Mouse (Mus musculus) midbrain, embryonic 12.5 days (tissue): ENCODE measurements around the gene Phlda1. TPM values are rescaled to one million over a fixed set of nuclear protein-coding genes. Genes with fewer than 3 reads are reported as not detected.
A peak's percentile ranks its signal among the peaks of the same experiment; 100 is the strongest.

ENCODE experiments used
- ATAC-seq: fragments of 200-750 bp; cut with Nextera tagmentation; 2 replicates; pipeline ENCODE4 v1.8.0; 2017; ENCODE audit warnings: low read depth, moderate TSS enrichment, moderate library complexity; ENCODE audit not compliant: low FRiP score
- H3K27ac ChIP-seq: fragments of 300-500 bp; sonication (generic); replicated peaks from 2 replicates; pipeline ENCODE4 v1.5.1; 2016; ENCODE audit warnings: mild to moderate bottlenecking
- H3K27me3 ChIP-seq: fragments of 300-500 bp; sonication (generic); 2 replicates; pipeline ENCODE4 v1.6.1; 2016; ENCODE audit warnings: mild to moderate bottlenecking
- H3K36me3 ChIP-seq: fragments of 300-500 bp; sonication (generic); 2 replicates; pipeline ENCODE4 v1.6.1; 2016
- H3K4me1 ChIP-seq: fragments of 300-500 bp; sonication (generic); 2 replicates; pipeline ENCODE4 v1.6.1; 2016
- H3K4me2 ChIP-seq: fragments of 300-500 bp; sonication (generic); replicated peaks from 2 replicates; pipeline ENCODE4 v1.6.1; 2016; ENCODE audit warnings: mild to moderate bottlenecking, moderate library complexity
- H3K4me3 ChIP-seq: fragments of 300-500 bp; sonication (generic); 2 replicates; pipeline ENCODE4 v1.5.1; 2016; ENCODE audit warnings: mild to moderate bottlenecking
- H3K9ac ChIP-seq: fragments of 300-500 bp; sonication (generic); replicated peaks from 2 replicates; pipeline ENCODE4 v1.6.1; 2016; ENCODE audit warnings: mild to moderate bottlenecking, moderate library complexity
- H3K9me3 ChIP-seq: fragments of 300-500 bp; sonication (generic); 2 replicates; pipeline ENCODE4 v1.6.1; 2016; ENCODE audit warnings: mild to moderate bottlenecking
- whole genome bisulfite sequencing: fragments of 180-500 bp; shearing (Covaris S2); methylation state at CpG from one replicate; pipeline ENCODE4 v1.1.7; 2016; 5-methylcytosine and 5-hydroxymethylcytosine counted together
- polyA plus RNA-seq: library from polyadenylated mRNA; unstranded; fragments of >200 nt; fragmentation: Nextera tagmentation; extraction: Ambion mirVana; gene quantifications from 2 replicates; pipeline ENCODE4 v1.2.1, GENCODE M21; 2016

Gene Phlda1
- polyA plus RNA-seq, 1 experiment from 2014 or later = 20.3 TPM

GRCm38 (mm10) chr10:111516804-111517436 lies 10.8 kb downstream of the Phlda1 start:
- no peak overlapping the region for H3K4me3 ChIP-seq
- WGBS = 87% methylated on average over 8 of the region's 8 CpGs
- H3K4me2 ChIP-seq = no peak overlapping the region
- H3K4me1 ChIP-seq = peaks cover 12% of the 10 kb centered on the region; the same call in 1 of the 2 replicates
- H3K36me3 ChIP-seq = no peaks in the 10 kb centered on the region
- no peaks in the 10 kb centered on the region for H3K9me3 ChIP-seq
- H3K27ac ChIP-seq = no peak overlapping the region
- H3K9ac ChIP-seq = no peak overlapping the region
- no peak for ATAC-seq
- 0 out of 2 replicates have a peak, but pooled peaks cover under 1% of the 10 kb centered on the region for H3K27me3 ChIP-seq

GRCm38 (mm10) chr10:111518350-111518749 lies 12.3 kb downstream of the Phlda1 start:
- Histone ChIP-seq H3K4me3 (no peak overlapping the region), H3K9me3 (no peaks in the 10 kb centered on the region), H3K27ac (no peak overlapping the region), H3K36me3 (no peaks in the 10 kb centered on the region), H3K27me3 (no peaks in the 10 kb centered on the region), H3K9ac (no peak overlapping the region), H3K4me1 (peaks cover 12% of the 10 kb centered on the region; the same call in 1 of the 2 replicates), H3K4me2 (no peak overlapping the region)
- no peak for ATAC-seq
- 88% methylated on average over 4 of the region's 4 CpGs for WGBS

GRCm38 (mm10) chr10:111519620-111520370 lies 13.7 kb downstream of the Phlda1 start:
- peak overlapping the region; percentile 41 for H3K4me2 ChIP-seq
- H3K4me1 ChIP-seq = peaks cover 15% of the 10 kb centered on the region; the same call in 1 of the 2 replicates
- whole genome bisulfite sequencing = 41% methylated on average over 24 of the region's 24 CpGs
- no peak overlapping the region; the same call in 1 of the 2 replicates for H3K9ac ChIP-seq
- H3K36me3 ChIP-seq = no peaks in the 10 kb centered on the region
- no peaks in the 10 kb centered on the region for H3K9me3 ChIP-seq
- peak overlapping the region; percentile 23 for H3K4me3 ChIP-seq
- H3K27me3 ChIP-seq = no peaks in the 10 kb centered on the region
- H3K27ac ChIP-seq = no peak overlapping the region
- peak; percentile 39; the same call in 1 of the 2 replicates for ATAC-seq

GRCm38 (mm10) chr10:111520621-111521020 lies 14.5 kb downstream of the Phlda1 start:
- Histone ChIP-seq H3K4me2 (no peak overlapping the region), H3K9ac (no peak overlapping the region), H3K4me3 (no peak overlapping the region), H3K36me3 (no peaks in the 10 kb centered on the region), H3K4me1 (peaks cover 15% of the 10 kb centered on the region; the same call in 1 of the 2 replicates), H3K9me3 (no peaks in the 10 kb centered on the region), H3K27me3 (no peaks in the 10 kb centered on the region), H3K27ac (no peak overlapping the region)
- WGBS = 71% methylated on average over 3 of the region's 3 CpGs
- ATAC-seq = no peak

GRCm38 (mm10) chr10:111521636-111522035 lies 15.6 kb downstream of the Phlda1 start:
- no peak overlapping the region for H3K9ac ChIP-seq
- no peaks in the 10 kb centered on the region for H3K36me3 ChIP-seq
- ATAC-seq = no peak
- H3K27ac ChIP-seq = no peak overlapping the region
- no peak overlapping the region for H3K4me2 ChIP-seq
- H3K4me1 ChIP-seq = peaks cover 15% of the 10 kb centered on the region; the same call in 1 of the 2 replicates
- no peaks in the 10 kb centered on the region for H3K9me3 ChIP-seq
- no peaks in the 10 kb centered on the region for H3K27me3 ChIP-seq
- H3K4me3 ChIP-seq = no peak overlapping the region
- 73% methylated on average over 4 of the region's 4 CpGs for WGBS

GRCm38 (mm10) chr10:111522230-111522629 lies 16.1 kb downstream of the Phlda1 start:
- no peak overlapping the region for H3K27ac ChIP-seq

GRCm38 (mm10) chr10:111523894-111524293 lies 17.8 kb downstream of the Phlda1 start:
- H3K4me1 ChIP-seq = peaks cover 15% of the 10 kb centered on the region; the same call in 1 of the 2 replicates
- no peak overlapping the region for H3K4me3 ChIP-seq
- H3K36me3 ChIP-seq = no peaks in the 10 kb centered on the region
- H3K27me3 ChIP-seq = no peaks in the 10 kb centered on the region
- H3K9me3 ChIP-seq = no peaks in the 10 kb centered on the region
- no peak; the same call in 1 of the 2 replicates for ATAC-seq
- no peak overlapping the region for H3K4me2 ChIP-seq
- H3K27ac ChIP-seq = peak overlapping the region; percentile 21
- WGBS = 37% methylated on average over 12 of the region's 12 CpGs
- no peak overlapping the region for H3K9ac ChIP-seq

More at GRCm38 (mm10) chr10:111522230-111522629, 16.1 kb downstream of the Phlda1 start:
- H3K4me3 ChIP-seq = no peak overlapping the region
- H3K4me1 ChIP-seq = peaks cover 15% of the 10 kb centered on the region; the same call in 1 of the 2 replicates
- 80% methylated on average over 4 of the region's 4 CpGs for WGBS
- H3K36me3 ChIP-seq = no peaks in the 10 kb centered on the region
- no peak overlapping the region for H3K4me2 ChIP-seq
- no peaks in the 10 kb centered on the region for H3K9me3 ChIP-seq
- H3K27me3 ChIP-seq = no peaks in the 10 kb centered on the region
- H3K9ac ChIP-seq = no peak overlapping the region
- no peak for ATAC-seq

- Histone ChIP-seq H3K4me1 (0 out of 2 replicates have a peak, but pooled peaks cover 3% of the 10 kb centered on the region), H3K9ac (no peak overlapping the region), H3K4me3 (no peak overlapping the region), H3K9me3 (no peaks in the 10 kb centered on the region), H3K4me2 (no peak overlapping the region), H3K27me3 (no peaks in the 10 kb centered on the region), H3K36me3 (no peaks in the 10 kb centered on the region), H3K27ac (no peak overlapping the region)
- 81% methylated on average over 5 of the region's 5 CpGs for WGBS
- no peak for ATAC-seq
These were observed 21.0 kb downstream of the Phlda1 start for GRCm38 (mm10) chr10:111527057-111527456.

GRCm38 (mm10) chr10:111527613-111528012 lies 21.5 kb downstream of the Phlda1 start:
- Histone ChIP-seq H3K27me3 (no peaks in the 10 kb centered on the region), H3K9me3 (no peaks in the 10 kb centered on the region), H3K27ac (no peak overlapping the region), H3K36me3 (no peaks in the 10 kb centered on the region), H3K4me2 (no peak overlapping the region), H3K4me3 (no peak overlapping the region), H3K4me1 (0 out of 2 replicates have a peak, but pooled peaks cover 3% of the 10 kb centered on the region), H3K9ac (no peak overlapping the region)
- WGBS = 91% methylated on average over 7 of the region's 7 CpGs
- no peak for ATAC-seq

- Histone ChIP-seq H3K36me3 (no peaks in the 10 kb centered on the region), H3K4me2 (no peak overlapping the region), H3K27me3 (no peaks in the 10 kb centered on the region), H3K4me3 (no peak overlapping the region), H3K9ac (no peak overlapping the region), H3K4me1 (0 out of 2 replicates have a peak, but pooled peaks cover 3% of the 10 kb centered on the region), H3K27ac (no peak overlapping the region), H3K9me3 (no peaks in the 10 kb centered on the region)
- ATAC-seq = 0 out of 2 replicates have a peak, but pooled peaks have one; percentile 27
- 74% methylated on average over 4 of the region's 4 CpGs for WGBS
These were observed 22.2 kb downstream of the Phlda1 start for GRCm38 (mm10) chr10:111528283-111528682.

GRCm38 (mm10) chr10:111530398-111530797 lies 24.3 kb downstream of the Phlda1 start:
- no peaks in the 10 kb centered on the region for H3K9me3 ChIP-seq
- H3K4me2 ChIP-seq = no peak overlapping the region
- no peak overlapping the region for H3K27ac ChIP-seq
- H3K4me3 ChIP-seq = no peak overlapping the region
- no peak overlapping the region for H3K9ac ChIP-seq
- ATAC-seq = no peak
- H3K4me1 ChIP-seq = peaks cover 4% of the 10 kb centered on the region; the same call in 1 of the 2 replicates
- no peaks in the 10 kb centered on the region for H3K36me3 ChIP-seq
- H3K27me3 ChIP-seq = no peaks in the 10 kb centered on the region
- 87% methylated on average over 7 of the region's 7 CpGs for WGBS

GRCm38 (mm10) chr10:111534691-111535090 lies 28.6 kb downstream of the Phlda1 start:
- 79% methylated on average over 8 of the region's 8 CpGs for WGBS
- H3K36me3 ChIP-seq = no peaks in the 10 kb centered on the region
- no peaks in the 10 kb centered on the region for H3K9me3 ChIP-seq
- H3K4me3 ChIP-seq = no peak overlapping the region
- peaks cover 7% of the 10 kb centered on the region for H3K4me1 ChIP-seq
- no peak for ATAC-seq
- H3K27me3 ChIP-seq = no peaks in the 10 kb centered on the region
- H3K27ac ChIP-seq = no peak overlapping the region
- no peak overlapping the region for H3K9ac ChIP-seq
- H3K4me2 ChIP-seq = no peak overlapping the region
